Mouse (Mus musculus) erythroblast, adult 5-6 weeks (primary cell): Measurements from ENCODE around the gene Dlec1. TPM values are rescaled to one million over a fixed set of nuclear protein-coding genes. Genes with fewer than 3 reads are reported as not detected.

Experiments
- ATAC-seq: replicated peaks from 2 replicates; pipeline ENCODE4 v1.8.0; 2016; ENCODE audit warnings: moderate number of reproducible peaks, mild to moderate bottlenecking, moderate TSS enrichment, inconsistent platforms; ENCODE audit not compliant: poor library complexity, low FRiP score, severe bottlenecking
- total RNA-seq, 2 experiments: library from RNA; stranded (forward) in 1 of 2; stranded (reverse) in 1 of 2; fragments of 150-400 nt in 1 of 2; fragments of 200-764, 138-1000 nt in 1 of 2; gene quantifications; 2 replicates each; pipeline versions ENCODE4 v1.2.3 to v1.2.4; 2015 to 2017; ENCODE audit warnings: low replicate concordance in 2 of 2

Dlec1 gene
- total RNA-seq, 2 experiments from 2014 or later, result not detected

- no peak for ATAC-seq
Observed at GRCm38 (mm10) chr9:119087309-119087708, 15.0 kb upstream of the Dlec1 start.

DNA sequence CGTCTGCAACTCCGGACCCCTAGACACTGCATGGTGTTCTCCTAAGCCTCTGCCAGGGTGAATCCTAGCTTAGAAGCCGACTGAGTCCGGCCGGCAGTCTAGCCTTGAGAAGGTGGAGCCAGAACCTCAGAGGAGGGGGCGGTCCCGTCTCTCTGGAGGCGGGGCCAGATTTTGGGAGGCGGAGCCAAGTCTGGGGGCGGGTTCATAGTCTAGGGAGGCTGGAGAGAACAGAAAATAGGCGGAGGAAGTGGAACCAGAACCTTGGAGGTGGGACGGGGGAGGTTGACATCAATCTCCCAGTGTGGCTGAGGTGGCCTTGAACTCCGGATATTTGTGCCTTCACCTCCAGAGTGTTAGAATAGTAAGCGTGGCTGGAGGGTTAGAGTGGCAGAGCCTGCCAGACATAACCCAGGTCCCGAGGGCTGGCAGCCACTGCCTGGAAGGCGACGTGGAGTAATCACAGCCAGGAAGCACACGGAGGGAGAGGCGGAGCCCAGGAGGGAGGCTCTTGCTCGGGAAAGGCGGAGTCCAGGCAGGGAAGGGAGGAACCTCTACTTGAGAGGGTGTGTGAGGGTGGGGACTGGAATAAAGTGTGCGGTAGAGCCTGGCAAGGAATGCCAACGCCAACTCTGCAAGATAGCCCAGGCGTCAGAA is 14.0 kb upstream of the Dlec1 start:
- ATAC-seq, result peak; percentile 35; the same call in 1 of the 2 replicates

DNA sequence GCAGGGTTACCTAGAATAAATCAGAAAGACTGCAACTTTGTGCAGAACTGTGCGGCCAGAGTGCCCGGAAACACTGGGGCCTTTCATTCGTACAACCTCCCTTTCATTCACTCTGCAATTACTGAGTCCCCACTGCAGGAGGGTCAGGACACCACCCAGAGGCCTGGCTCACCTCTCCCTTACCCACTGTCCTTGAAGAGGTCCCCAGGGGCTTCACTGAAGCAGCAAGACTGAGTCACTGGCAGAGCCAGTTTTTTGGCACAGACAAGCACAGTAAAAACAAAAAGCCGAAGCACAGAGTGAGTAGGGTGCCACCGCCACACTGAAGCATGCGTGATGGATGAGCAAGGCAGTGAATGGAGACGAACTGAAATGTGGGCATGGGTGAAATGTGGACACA is 12.8 kb upstream of the Dlec1 start:
- no peak for ATAC-seq

DNA sequence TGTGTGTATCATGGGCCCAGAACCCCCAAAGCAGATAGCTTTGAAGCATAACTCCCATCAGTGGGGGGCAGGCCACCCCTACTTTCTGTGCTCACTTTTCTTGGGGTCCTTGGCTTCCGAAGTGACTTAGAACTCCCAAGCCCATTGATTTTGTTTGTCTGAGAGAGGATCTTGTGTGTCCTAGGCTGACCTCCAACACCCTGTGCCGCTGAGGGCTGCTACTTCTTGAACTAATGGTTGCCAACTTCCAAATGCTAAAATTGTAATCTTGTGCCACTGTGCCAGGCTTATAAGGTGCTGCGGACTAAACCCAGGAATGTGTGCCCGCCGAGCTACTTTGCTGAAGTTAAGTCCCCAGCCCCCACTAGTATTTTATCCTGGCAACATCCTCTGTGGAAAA is 11.8 kb upstream of the Dlec1 start:
- no peak for ATAC-seq

- ATAC-seq, result 0 out of 2 replicates have a peak, but pooled peaks have one; percentile 7
Observed at GRCm38 (mm10) chr9:119091581-119092310, 10.5 kb upstream of the Dlec1 start.

- ATAC-seq, result no peak
Observed at GRCm38 (mm10) chr9:119092473-119093418, 9.5 kb upstream of the Dlec1 start.

- no peak for ATAC-seq
Observed at GRCm38 (mm10) chr9:119093419-119094295, 8.6 kb upstream of the Dlec1 start, which contains the start of gene Plcd1. TSS of gene Plcd1 (minus strand) at chr9:119093502.

DNA sequence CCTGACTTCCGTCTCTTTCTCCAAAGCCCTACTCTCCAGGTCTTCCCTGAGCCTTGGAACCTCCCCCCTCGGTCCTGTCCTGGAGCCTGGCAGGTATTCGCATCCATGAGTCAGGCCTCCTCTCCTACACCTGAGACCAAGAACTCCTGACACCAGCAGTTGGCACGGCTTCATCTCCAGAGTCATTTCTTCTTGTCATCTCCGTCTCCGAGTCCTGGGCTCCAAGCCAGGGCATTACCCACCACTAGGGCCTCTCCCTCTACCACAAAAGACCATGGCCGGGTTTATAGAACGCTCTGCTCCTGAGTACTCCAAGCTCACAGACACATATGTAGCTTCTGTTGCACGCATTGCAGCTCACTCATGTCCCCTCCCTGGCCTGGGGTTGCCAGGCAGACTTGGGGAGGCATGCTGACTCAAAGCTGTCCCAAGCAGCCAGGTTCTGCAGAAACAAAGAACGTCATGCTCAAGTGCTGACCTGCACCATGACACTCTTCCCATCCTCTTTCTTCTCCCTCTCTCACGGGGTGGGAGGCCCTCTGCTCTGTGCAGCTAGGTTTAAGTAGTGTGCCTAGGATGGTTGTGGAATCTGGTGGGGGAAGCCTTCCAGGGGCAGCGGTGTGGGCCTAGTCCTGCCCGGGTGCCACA is 7.7 kb upstream of the Dlec1 start:
- no peak for ATAC-seq

- ATAC-seq, result no peak
Observed at GRCm38 (mm10) chr9:119100177-119100898, 1.9 kb upstream of the Dlec1 start.

DNA sequence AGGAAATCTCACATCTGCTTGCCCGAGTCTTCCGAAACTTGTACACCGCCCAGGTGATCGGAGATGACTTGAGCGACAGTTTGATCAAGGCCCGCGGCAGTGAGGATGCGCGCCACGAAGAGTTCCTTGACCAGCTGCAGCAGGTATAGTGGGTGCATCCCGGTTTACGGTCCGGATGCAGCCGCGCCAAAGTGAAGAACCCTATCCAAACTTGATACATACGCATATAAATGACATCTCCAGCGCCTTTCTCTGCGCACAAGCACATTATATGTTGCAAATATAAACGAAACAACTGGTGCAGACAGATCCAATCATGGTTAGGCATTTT is 470 bp downstream of the Dlec1 start:
- ATAC-seq, result no peak

GRCm38 (mm10) chr9:119107566-119107965 is 5.3 kb downstream of the Dlec1 start:
- no peak for ATAC-seq

- ATAC-seq, result no peak
Observed at GRCm38 (mm10) chr9:119109685-119110353, 7.5 kb downstream of the Dlec1 start.

- ATAC-seq, result no peak
Observed at GRCm38 (mm10) chr9:119110640-119111039, 8.4 kb downstream of the Dlec1 start.

- ATAC-seq, result no peak
Observed at GRCm38 (mm10) chr9:119114911-119115310, 12.6 kb downstream of the Dlec1 start.

GRCm38 (mm10) chr9:119119409-119120167 is 17.3 kb downstream of the Dlec1 start:
- no peak for ATAC-seq

GRCm38 (mm10) chr9:119120168-119120560 is 17.9 kb downstream of the Dlec1 start:
- ATAC-seq, result no peak
